Mouse (Mus musculus): ENCODE results near the gene Kdm2a. TPM values are rescaled to one million over a fixed set of nuclear protein-coding genes. Genes with fewer than 3 reads are reported as not detected.
"Not testable (repeated sequence)": the region's sequence is repeated elsewhere in the genome, so short reads cannot be mapped to it uniquely, and the experiment has no call there.

Kdm2a gene
- polyA plus RNA-seq, 1 experiment from 2014 or later = 59.7 TPM

GRCm38 (mm10) chr19:4398630-4398948 is 504 bp upstream of the Kdm2a start:
- H3K27ac ChIP-seq = 0 out of 2 replicates have a peak overlapping the region, but pooled peaks have one; percentile 96
- H3K4me2 ChIP-seq (replicated peaks) = peak overlapping the region; percentile 69
- H3K9me3 ChIP-seq (replicated peaks) = no peaks in the 10 kb centered on the region
- H3K27me3 ChIP-seq = no peaks in the 10 kb centered on the region
- H3K9ac ChIP-seq = peak overlapping the region; percentile 99
- ATAC-seq (ENCODE audit: low FRiP score) = no peak
- peak overlapping the region; percentile 99 for H3K4me3 ChIP-seq
- H3K36me3 ChIP-seq = no peaks in the 10 kb centered on the region
- H3K4me1 ChIP-seq = peaks cover 16% of the 10 kb centered on the region
- WGBS = 30% methylated on average over 8 of the region's 8 CpGs

GRCm38 (mm10) chr19:4396998-4397797 is 887 bp downstream of the Kdm2a start:
- 1% methylated on average over 62 of the region's 90 CpGs for WGBS

GRCm38 (mm10) chr19:4396081-4396997 is 1.7 kb downstream of the Kdm2a start:
- Histone ChIP-seq H3K4me3 (peak overlapping the region; percentile 99), H3K27ac (peak overlapping the region; percentile 96), H3K9me3 (replicated peaks) (no peaks in the 10 kb centered on the region), H3K27me3 (no peaks in the 10 kb centered on the region), H3K4me1 (peaks cover 28% of the 10 kb centered on the region), H3K9ac (peak overlapping the region; percentile 99), H3K4me2 (replicated peaks) (peak overlapping the region; percentile 92), H3K36me3 (peaks cover 1% of the 10 kb centered on the region; the same call in 1 of the 2 replicates)
- under 1% methylated on average over 73 of the region's 80 CpGs for WGBS
- peak; percentile 59 for ATAC-seq (ENCODE audit: low FRiP score)

More at GRCm38 (mm10) chr19:4396998-4397797, 887 bp downstream of the Kdm2a start:
- H3K27me3 ChIP-seq = no peaks in the 10 kb centered on the region
- no peaks in the 10 kb centered on the region for H3K9me3 ChIP-seq (replicated peaks)
- ATAC-seq (ENCODE audit: low FRiP score) = peak; percentile 92
- peak overlapping the region; percentile 99 for H3K9ac ChIP-seq
- H3K27ac ChIP-seq = peak overlapping the region; percentile 96
- H3K4me2 ChIP-seq (replicated peaks) = peak overlapping the region; percentile 92
- peaks cover 26% of the 10 kb centered on the region for H3K4me1 ChIP-seq
- H3K36me3 ChIP-seq = no peaks in the 10 kb centered on the region
- H3K4me3 ChIP-seq = peak overlapping the region; percentile 99

- no peak overlapping the region for H3K9ac ChIP-seq
- ATAC-seq (ENCODE audit: low FRiP score) = no peak
- 0 out of 2 replicates have a peak, but pooled peaks cover 4% of the 10 kb centered on the region for H3K4me1 ChIP-seq
- peaks cover 10% of the 10 kb centered on the region; the same call in 1 of the 2 replicates for H3K36me3 ChIP-seq
- no peaks in the 10 kb centered on the region for H3K9me3 ChIP-seq (replicated peaks)
- H3K4me2 ChIP-seq (replicated peaks) = no peak overlapping the region
- H3K27me3 ChIP-seq = no peaks in the 10 kb centered on the region
- no peak overlapping the region for H3K27ac ChIP-seq
- no peak overlapping the region for H3K4me3 ChIP-seq
Observed at GRCm38 (mm10) chr19:4387276-4387675, 10.8 kb downstream of the Kdm2a start.

GRCm38 (mm10) chr19:4385026-4385425 is 13.1 kb downstream of the Kdm2a start:
- H3K9ac ChIP-seq = no peak overlapping the region
- H3K4me3 ChIP-seq = no peak overlapping the region
- H3K4me2 ChIP-seq (replicated peaks) = no peak overlapping the region
- 78% methylated on average over 4 of the region's 4 CpGs for WGBS
- 0 out of 2 replicates have a peak, but pooled peaks cover 2% of the 10 kb centered on the region for H3K4me1 ChIP-seq
- H3K36me3 ChIP-seq = no peaks in the 10 kb centered on the region; the same call in 1 of the 2 replicates
- H3K27ac ChIP-seq = no peak overlapping the region
- H3K27me3 ChIP-seq = no peaks in the 10 kb centered on the region
- no peaks in the 10 kb centered on the region for H3K9me3 ChIP-seq (replicated peaks)
- no peak for ATAC-seq (ENCODE audit: low FRiP score)

DNA sequence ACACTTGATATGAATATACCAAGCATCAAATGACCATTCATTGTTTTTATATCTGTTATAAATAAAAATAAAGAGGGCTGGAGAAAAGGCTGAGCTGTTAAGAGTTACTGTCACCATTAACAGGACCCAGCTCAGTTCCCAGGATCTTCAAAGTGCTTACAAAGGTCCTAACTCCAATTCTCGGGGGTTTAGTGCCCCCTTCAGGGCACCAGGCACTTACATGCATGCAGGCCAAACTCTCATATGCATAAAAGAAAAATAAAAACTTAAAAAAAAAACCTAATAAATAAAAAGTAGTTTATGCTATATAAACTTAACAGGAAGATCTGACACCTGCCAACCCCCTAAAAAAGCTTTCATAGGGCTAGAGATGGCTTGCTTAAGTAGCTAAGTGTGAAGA is 13.8 kb downstream of the Kdm2a start:
- ATAC-seq (ENCODE audit: low FRiP score) = no peak
- Histone ChIP-seq H3K27ac (no peak overlapping the region), H3K36me3 (no peaks in the 10 kb centered on the region; the same call in 1 of the 2 replicates), H3K4me1 (0 out of 2 replicates have a peak, but pooled peaks cover 2% of the 10 kb centered on the region), H3K9me3 (replicated peaks) (no peaks in the 10 kb centered on the region), H3K27me3 (no peaks in the 10 kb centered on the region), H3K4me3 (no peak overlapping the region), H3K4me2 (replicated peaks) (no peak overlapping the region), H3K9ac (no peak overlapping the region)
- WGBS = 52% methylated on average over 1 of the region's 1 CpGs

DNA sequence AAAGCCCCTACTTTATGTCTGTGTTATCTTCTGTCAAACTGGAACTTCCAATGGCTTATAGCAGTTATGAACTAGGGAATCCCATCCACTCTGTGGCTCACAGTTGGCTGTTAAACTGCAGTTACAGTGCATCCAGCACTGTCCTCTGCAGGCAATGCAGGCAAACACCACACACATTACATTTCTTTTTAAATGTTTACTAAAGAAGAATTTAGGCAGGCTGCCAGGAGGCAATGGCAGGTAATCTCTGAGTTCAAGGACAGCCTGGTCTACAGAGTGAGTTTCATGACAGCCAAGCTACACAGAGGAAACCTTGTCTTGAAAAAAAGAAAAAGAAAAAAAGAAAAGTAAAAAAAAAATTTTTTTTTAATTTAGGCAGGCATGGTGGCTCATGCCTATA is 14.8 kb downstream of the Kdm2a start:
- H3K4me1 ChIP-seq = 0 out of 2 replicates have a peak, but pooled peaks cover 2% of the 10 kb centered on the region
- H3K36me3 ChIP-seq = 0 out of 2 replicates have a peak, but pooled peaks cover 1% of the 10 kb centered on the region
- no peak overlapping the region for H3K4me3 ChIP-seq
- H3K9me3 ChIP-seq (replicated peaks) = no peaks in the 10 kb centered on the region
- no peaks in the 10 kb centered on the region for H3K27me3 ChIP-seq
- H3K9ac ChIP-seq = no peak overlapping the region
- H3K27ac ChIP-seq = no peak overlapping the region
- no peak overlapping the region for H3K4me2 ChIP-seq (replicated peaks)
- ATAC-seq (ENCODE audit: low FRiP score) = no peak

DNA sequence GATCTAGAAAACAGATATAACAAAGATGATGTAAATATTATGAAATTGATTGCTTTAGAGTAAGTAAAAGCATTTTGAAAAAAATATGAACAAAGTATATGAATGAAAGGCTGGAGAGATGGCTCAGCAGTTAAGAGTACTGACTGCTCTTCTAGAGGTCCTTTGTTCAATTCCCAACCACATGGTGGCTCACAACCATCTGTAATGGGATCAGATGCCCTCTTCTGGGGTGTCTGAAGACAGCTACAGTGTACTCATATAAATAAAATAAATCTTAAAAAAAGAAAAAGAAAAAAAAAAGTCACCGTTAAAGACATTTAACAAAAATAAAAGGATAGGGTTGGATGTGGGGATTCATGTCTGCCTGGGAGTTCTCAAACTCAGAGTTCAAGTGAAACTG is 15.8 kb downstream of the Kdm2a start:
- ATAC-seq (ENCODE audit: low FRiP score); H3K4me1 ChIP-seq; H3K27ac ChIP-seq; H3K4me3 ChIP-seq; H3K4me2 ChIP-seq (replicated peaks); H3K9ac ChIP-seq; H3K9me3 ChIP-seq (replicated peaks); H3K27me3 ChIP-seq; H3K36me3 ChIP-seq: not testable (repeated sequence)
- WGBS = 89% methylated on average over 1 of the region's 1 CpGs

DNA sequence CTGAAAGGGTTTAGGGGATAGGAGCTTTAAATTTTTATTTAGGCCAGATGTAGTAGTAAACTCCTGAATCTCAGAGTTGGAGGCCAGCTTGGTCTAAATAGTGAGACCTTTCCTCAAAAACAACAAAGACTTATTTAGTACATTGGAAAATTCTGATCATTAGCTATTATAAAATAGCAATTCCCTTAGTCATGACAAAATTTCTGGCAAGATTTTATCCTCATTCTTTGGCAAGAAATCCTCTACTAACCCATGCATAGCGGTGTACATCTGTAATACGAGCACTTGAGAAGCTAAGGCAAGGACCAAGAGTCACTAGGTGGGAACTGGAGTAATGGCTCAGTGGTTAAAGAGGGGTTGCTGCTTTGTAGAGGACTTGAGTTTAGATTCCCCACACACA is 27.4 kb downstream of the Kdm2a start:
- Histone ChIP-seq H3K36me3 (no peaks in the 10 kb centered on the region), H3K4me1 (no peaks in the 10 kb centered on the region), H3K9me3 (replicated peaks) (no peaks in the 10 kb centered on the region), H3K27ac (no peak overlapping the region), H3K9ac (no peak overlapping the region), H3K27me3 (no peaks in the 10 kb centered on the region), H3K4me3 (no peak overlapping the region), H3K4me2 (replicated peaks) (no peak overlapping the region)
- 85% methylated on average over 2 of the region's 2 CpGs for WGBS
- ATAC-seq (ENCODE audit: low FRiP score) = no peak

DNA sequence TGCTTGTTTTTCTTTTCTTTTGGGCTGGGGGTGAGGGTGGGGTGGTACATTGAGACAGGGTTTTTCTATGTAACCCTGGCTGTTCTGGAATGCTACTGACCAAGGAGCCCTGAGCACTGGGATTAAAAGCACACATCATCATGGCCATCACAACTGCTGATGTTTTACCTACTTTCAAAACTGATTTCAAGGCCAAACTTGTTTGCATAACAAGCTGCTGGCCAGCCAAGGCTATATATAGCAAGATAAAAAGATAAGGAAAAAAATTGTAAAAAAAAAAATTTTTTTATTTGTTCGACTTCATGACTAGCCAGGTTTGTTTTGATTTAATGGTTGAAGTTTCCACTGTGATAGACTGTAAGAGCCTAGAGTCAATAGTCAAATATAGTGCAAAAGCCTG is 27.8 kb downstream of the Kdm2a start:
- H3K36me3 ChIP-seq = no peaks in the 10 kb centered on the region

GRCm38 (mm10) chr19:4349455-4349854 is 48.6 kb downstream of the Kdm2a start:
- H3K36me3 ChIP-seq = peaks cover 41% of the 10 kb centered on the region
- ATAC-seq (ENCODE audit: low FRiP score) = no peak
- WGBS = 90% methylated on average over 2 of the region's 2 CpGs

More for the DNA sequence above, 27.8 kb downstream of the Kdm2a start:
- H3K9me3 ChIP-seq (replicated peaks) = no peaks in the 10 kb centered on the region
- no peaks in the 10 kb centered on the region for H3K27me3 ChIP-seq
- H3K4me1 ChIP-seq = no peaks in the 10 kb centered on the region
- H3K27ac ChIP-seq = no peak overlapping the region
- no peak overlapping the region for H3K4me2 ChIP-seq (replicated peaks)
- WGBS = 85% methylated on average over 1 of the region's 1 CpGs
- H3K9ac ChIP-seq = no peak overlapping the region
- no peak overlapping the region for H3K4me3 ChIP-seq
- no peak for ATAC-seq (ENCODE audit: low FRiP score)

GRCm38 (mm10) chr19:4346479-4346878 is 51.6 kb downstream of the Kdm2a start:
- Histone ChIP-seq H3K9me3 (replicated peaks) (no peaks in the 10 kb centered on the region), H3K4me3 (no peak overlapping the region), H3K27me3 (no peaks in the 10 kb centered on the region), H3K9ac (no peak overlapping the region), H3K36me3 (peaks cover 44% of the 10 kb centered on the region), H3K4me2 (replicated peaks) (no peak overlapping the region), H3K27ac (no peak overlapping the region), H3K4me1 (no peaks in the 10 kb centered on the region)
- no peak for ATAC-seq (ENCODE audit: low FRiP score)
- whole genome bisulfite sequencing = 100% methylated on average over 1 of the region's 1 CpGs

More at GRCm38 (mm10) chr19:4349455-4349854, 48.6 kb downstream of the Kdm2a start:
- no peak overlapping the region for H3K9ac ChIP-seq
- H3K4me1 ChIP-seq = no peaks in the 10 kb centered on the region
- no peak overlapping the region for H3K4me2 ChIP-seq (replicated peaks)
- no peak overlapping the region for H3K27ac ChIP-seq
- no peak overlapping the region for H3K4me3 ChIP-seq
- H3K9me3 ChIP-seq (replicated peaks) = no peaks in the 10 kb centered on the region
- no peaks in the 10 kb centered on the region for H3K27me3 ChIP-seq

Data from hindbrain, embryonic 12.5 days (tissue).